Mouse (Mus musculus): ENCODE measurements around the gene Ccdc6. TPM values are rescaled to one million over a fixed set of nuclear protein-coding genes. Genes with fewer than 3 reads are reported as not detected.

Ccdc6 gene
- total and polyA plus RNA-seq, 3 experiments, result 25.4 to 143 (median 42.0) TPM

GRCm38 (mm10) chr10:70198951-70199463, 102.1 kb downstream of the Ccdc6 start:
- Histone ChIP-seq H3K9me3 (replicated peaks; ENCODE audit: insufficient read depth, low read length) (no peaks in the 10 kb centered on the region), H3K4me3 (ENCODE audit: control insufficient read depth in 1 of 2, insufficient read depth in 1 of 2, low read depth in 2 of 2, low read length in 2 of 2) (no peak overlapping the region), H3K4me1 (ENCODE audit: control insufficient read depth in 1 of 2, insufficient read depth in 2 of 2, low read length in 2 of 2) (peaks cover 0 to 20% of the 10 kb centered on the region in 2 experiments; a peak in 2 of 4 replicates), H3K9ac (ENCODE audit: control insufficient read depth, low read depth, low read length, poor library complexity, severe bottlenecking) (no peak overlapping the region), H3K79me2 (ENCODE audit: control insufficient read depth, insufficient read depth, low read length, poor library complexity) (no peaks in the 10 kb centered on the region), H3K27me3 (ENCODE audit: control insufficient read depth in 1 of 2, insufficient read depth in 2 of 2, low read length in 2 of 2) (no peaks in the 10 kb centered on the region), H3K36me3 (ENCODE audit: control insufficient read depth in 1 of 2, insufficient read depth in 2 of 2, low read length in 2 of 2) (peaks cover 0 to 14% of the 10 kb centered on the region in 2 experiments; a peak in 2 of 4 replicates), H3K27ac (ENCODE audit: control insufficient read depth, low read depth, low read length) (no peak overlapping the region)
- peak; percentile 18; the same call in 1 of the 2 replicates for TF ChIP-seq USF1 (IDR thresholded peaks at IDR 0.05; ENCODE audit: low read depth, low read length)
- TF ChIP-seq JUND (IDR thresholded peaks at IDR 0.05; ENCODE audit: low read depth, low read length), result no peak
- DNase-seq (ENCODE audit: low read depth, low spot score), result no peak

GRCm38 (mm10) chr10:70199466-70200210, 102.7 kb downstream of the Ccdc6 start:
- Histone ChIP-seq H3K4me1 (ENCODE audit: control insufficient read depth in 1 of 2, insufficient read depth in 2 of 2, low read length in 2 of 2) (peaks cover 0 to 16% of the 10 kb centered on the region in 2 experiments; a peak in 2 of 4 replicates), H3K4me3 (ENCODE audit: control insufficient read depth in 1 of 2, insufficient read depth in 1 of 2, low read depth in 2 of 2, low read length in 2 of 2) (no peak overlapping the region), H3K36me3 (ENCODE audit: control insufficient read depth in 1 of 2, insufficient read depth in 2 of 2, low read length in 2 of 2) (peaks cover 0 to 9% of the 10 kb centered on the region in 2 experiments; a peak in 2 of 4 replicates), H3K27ac (ENCODE audit: control insufficient read depth, low read depth, low read length) (no peak overlapping the region), H3K9ac (ENCODE audit: control insufficient read depth, low read depth, low read length, poor library complexity, severe bottlenecking) (no peak overlapping the region), H3K9me3 (replicated peaks; ENCODE audit: insufficient read depth, low read length) (no peaks in the 10 kb centered on the region), H3K79me2 (ENCODE audit: control insufficient read depth, insufficient read depth, low read length, poor library complexity) (no peaks in the 10 kb centered on the region), H3K27me3 (ENCODE audit: control insufficient read depth in 1 of 2, insufficient read depth in 2 of 2, low read length in 2 of 2) (no peaks in the 10 kb centered on the region)
- TF ChIP-seq BHLHE40 (IDR thresholded peaks at IDR 0.05; ENCODE audit: borderline replicate concordance, low read depth, low read length) (peak; percentile 12; the same call in 1 of the 2 replicates), RCOR1 (IDR thresholded peaks at IDR 0.05; ENCODE audit: low read depth, low read length) (0 out of 2 replicates have a peak, but pooled peaks have one; percentile 8), POLR2A (IDR thresholded peaks at IDR 0.05; ENCODE audit: control insufficient read depth in 1 of 2, insufficient read depth in 1 of 2, low read depth in 1 of 2, low read length in 2 of 2, poor library complexity in 1 of 2) (no peak), POLR2AphosphoS2 (IDR thresholded peaks at IDR 0.05; ENCODE audit: low read length) (no peak)
- no peak for DNase-seq (ENCODE audit: low read depth, low spot score)

- H3K4me1 ChIP-seq (ENCODE audit: control insufficient read depth in 1 of 2, insufficient read depth in 2 of 2, low read length in 2 of 2), result peaks cover 0 to 6% of the 10 kb centered on the region in 2 experiments; a peak in 2 of 4 replicates
- no peaks in the 10 kb centered on the region for H3K9me3 ChIP-seq (replicated peaks; ENCODE audit: insufficient read depth, low read length)
- TF ChIP-seq TAL1 (IDR thresholded peaks at IDR 0.05; ENCODE audit: low read length), result 0 out of 2 replicates have a peak, but pooled peaks have one; percentile 15
- no peak for TF ChIP-seq ZC3H11A (IDR thresholded peaks at IDR 0.05; ENCODE audit: low read depth, low read length)
- TF ChIP-seq EP300 (IDR thresholded peaks at IDR 0.05; ENCODE audit: low read depth in 1 of 2, low read length in 2 of 2), result 0 out of 4 replicates have a peak, but pooled peaks of 1 of the 2 experiments have one; percentile 11
- peak; percentile 51; the same call in 1 of the 2 replicates for TF ChIP-seq NRF1 (IDR thresholded peaks at IDR 0.05; ENCODE audit: insufficient read depth, low read depth, low read length, poor library complexity, severe bottlenecking)
- no peak for TF ChIP-seq MAX (IDR thresholded peaks at IDR 0.05; ENCODE audit: low read length)
- peaks cover 0 to 2% of the 10 kb centered on the region in 2 experiments; a peak in 2 of 4 replicates for H3K36me3 ChIP-seq (ENCODE audit: control insufficient read depth in 1 of 2, insufficient read depth in 2 of 2, low read length in 2 of 2)
- no peaks in the 10 kb centered on the region for H3K27me3 ChIP-seq (ENCODE audit: control insufficient read depth in 1 of 2, insufficient read depth in 2 of 2, low read length in 2 of 2)
- H3K79me2 ChIP-seq (ENCODE audit: control insufficient read depth, insufficient read depth, low read length, poor library complexity), result no peaks in the 10 kb centered on the region
- no peak overlapping the region for H3K27ac ChIP-seq (ENCODE audit: control insufficient read depth, low read depth, low read length)
- no peak overlapping the region for H3K4me3 ChIP-seq (ENCODE audit: control insufficient read depth in 1 of 2, insufficient read depth in 1 of 2, low read depth in 2 of 2, low read length in 2 of 2)
- no peak overlapping the region for H3K9ac ChIP-seq (ENCODE audit: control insufficient read depth, low read depth, low read length, poor library complexity, severe bottlenecking)
- peak; percentile 36 for DNase-seq (ENCODE audit: low read depth, low spot score)
Measured at GRCm38 (mm10) chr10:70200889-70201500, 104.1 kb downstream of the Ccdc6 start.
